Mouse (Mus musculus) small intestine, adult 2 months (tissue): Measurements from ENCODE around the gene Tm6sf1. TPM values are rescaled to one million over a fixed set of nuclear protein-coding genes. Genes with fewer than 3 reads are reported as not detected.

Experiments used
- H3K27ac ChIP-seq: fragments of 200-500 bp; 2 replicates; pipeline ENCODE4 v1.5.1; 2012; ENCODE audit warnings: low read depth, low read length, control low read depth, inconsistent platforms; ENCODE audit not compliant: insufficient read depth
- H3K27me3 ChIP-seq: fragments of 200-500 bp; 2 replicates; pipeline ENCODE4 v1.6.1; 2012; ENCODE audit warnings: mild to moderate bottlenecking, moderate library complexity, low read length, inconsistent platforms; ENCODE audit not compliant: control insufficient read depth, insufficient read depth
- H3K36me3 ChIP-seq: fragments of 200-500 bp; 2 replicates; pipeline ENCODE4 v1.6.1; 2012; ENCODE audit warnings: mild to moderate bottlenecking, low read length, control low read depth, inconsistent platforms; ENCODE audit not compliant: control insufficient read depth, insufficient read depth
- H3K4me1 ChIP-seq: fragments of 200-500 bp; 2 replicates; pipeline ENCODE4 v1.6.1; 2012; ENCODE audit warnings: low read length, inconsistent platforms, mixed read lengths; ENCODE audit not compliant: control insufficient read depth, insufficient read depth, insufficient read length
- H3K4me3 ChIP-seq: fragments of 200-500 bp; 2 replicates; pipeline ENCODE4 v1.5.1; 2012; ENCODE audit warnings: low read depth, mild to moderate bottlenecking, control low read depth, inconsistent platforms, low read length, moderate library complexity
- CTCF ChIP-seq: fragments of 200-500 bp; IDR thresholded peaks from 2 replicates; pipeline ENCODE4 v1.5.1; 2012; ENCODE audit warnings: low read depth, mild to moderate bottlenecking, control low read depth, inconsistent platforms, low read length, moderate library complexity, mixed read lengths; ENCODE audit not compliant: insufficient replicate concordance, insufficient read length; ENCODE audit errors: extremely low read depth
- POLR2A ChIP-seq: fragments of 200-500 bp; IDR thresholded peaks from 2 replicates; pipeline ENCODE4 v1.6.1; 2012; ENCODE audit warnings: low read depth, mild to moderate bottlenecking, control low read depth, inconsistent platforms, low read length, moderate library complexity
- WGBS: fragments of 180-500 bp; shearing (Covaris S2); methylation state at CpG from one replicate; pipeline ENCODE4 v1.1.7; 2018; 5-methylcytosine and 5-hydroxymethylcytosine counted together
- polyA plus RNA-seq: library from polyadenylated mRNA; depleted of rRNA; stranded (reverse); fragments of >200 nt; gene quantifications from 2 replicates; pipeline ENCODE4 v1.2.3, GENCODE M21; 2012

The Tm6sf1 gene
- polyA plus RNA-seq, 1 experiment: 16.3 TPM

DNA sequence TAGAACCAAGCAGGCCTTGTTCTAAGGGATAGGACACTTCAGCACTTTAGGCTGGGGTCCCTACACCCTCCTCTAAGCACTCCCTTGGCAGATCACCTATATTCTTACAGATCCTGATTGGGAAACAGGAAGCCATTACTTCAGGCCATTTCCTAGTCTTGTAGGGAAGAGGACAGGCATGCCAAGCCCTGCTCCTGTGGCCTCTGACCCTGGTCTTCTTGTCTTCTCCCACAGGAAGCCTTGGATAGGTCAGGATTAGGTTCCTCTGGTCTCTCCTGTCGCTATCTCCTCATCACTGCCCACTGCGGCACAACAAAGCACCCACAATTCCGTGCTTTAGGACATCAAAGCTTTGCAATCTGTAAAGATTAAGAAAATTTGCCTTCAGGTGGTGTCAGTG, 7.1 kb upstream of the Tm6sf1 start:
- 86% methylated on average over 3 of the region's 3 CpGs for WGBS
- TF ChIP-seq POLR2A (no peak), CTCF (no peak)
- Histone ChIP-seq H3K27ac (no peak overlapping the region), H3K36me3 (no peaks in the 10 kb centered on the region), H3K4me1 (peaks cover 5% of the 10 kb centered on the region; the same call in 1 of the 2 replicates), H3K27me3 (no peaks in the 10 kb centered on the region), H3K4me3 (no peak overlapping the region)

DNA sequence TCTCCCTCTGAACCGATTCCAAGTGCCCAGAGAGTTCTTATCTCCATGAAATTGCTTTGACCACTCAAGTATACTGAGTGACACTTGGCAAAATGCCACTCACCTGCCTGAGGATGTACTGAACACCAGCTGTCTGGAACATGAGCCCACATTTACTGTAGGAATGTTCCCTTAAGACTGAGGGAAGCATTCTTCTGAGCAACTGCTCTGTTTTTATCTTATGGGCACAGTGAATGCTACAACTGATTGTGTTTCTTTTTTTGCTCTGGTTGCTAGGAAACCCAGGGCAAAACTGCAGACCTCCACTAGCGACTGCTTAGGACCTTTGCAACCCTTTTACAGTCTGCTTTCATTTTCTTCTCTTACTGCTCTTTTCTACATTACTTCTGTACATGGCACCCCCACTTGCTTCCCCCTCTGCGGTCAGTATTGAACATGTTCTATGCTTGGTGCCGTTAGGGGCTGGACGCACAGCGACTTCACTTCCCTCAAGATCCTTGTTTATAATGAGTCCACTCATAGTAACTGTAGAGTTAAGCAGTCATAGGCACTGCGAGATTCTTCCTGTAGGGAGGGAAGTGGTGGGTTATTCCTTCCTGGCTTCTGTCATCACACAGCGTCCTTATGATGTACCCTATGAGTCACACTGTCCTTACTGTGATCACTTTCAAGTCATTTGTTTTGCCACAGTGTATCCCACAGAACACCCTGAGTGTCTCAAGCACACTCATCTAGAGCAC, 4.1 kb upstream of the Tm6sf1 start:
- H3K4me3 ChIP-seq: no peak overlapping the region
- peaks cover 13% of the 10 kb centered on the region; the same call in 1 of the 2 replicates for H3K27me3 ChIP-seq
- H3K36me3 ChIP-seq: no peaks in the 10 kb centered on the region
- WGBS: 45% methylated on average over 8 of the region's 8 CpGs
- H3K4me1 ChIP-seq: peaks cover 5% of the 10 kb centered on the region; the same call in 1 of the 2 replicates
- peak overlapping the region; percentile 50; the same call in 1 of the 2 replicates for H3K27ac ChIP-seq
- no peak for TF ChIP-seq CTCF
- TF ChIP-seq POLR2A: no peak

DNA sequence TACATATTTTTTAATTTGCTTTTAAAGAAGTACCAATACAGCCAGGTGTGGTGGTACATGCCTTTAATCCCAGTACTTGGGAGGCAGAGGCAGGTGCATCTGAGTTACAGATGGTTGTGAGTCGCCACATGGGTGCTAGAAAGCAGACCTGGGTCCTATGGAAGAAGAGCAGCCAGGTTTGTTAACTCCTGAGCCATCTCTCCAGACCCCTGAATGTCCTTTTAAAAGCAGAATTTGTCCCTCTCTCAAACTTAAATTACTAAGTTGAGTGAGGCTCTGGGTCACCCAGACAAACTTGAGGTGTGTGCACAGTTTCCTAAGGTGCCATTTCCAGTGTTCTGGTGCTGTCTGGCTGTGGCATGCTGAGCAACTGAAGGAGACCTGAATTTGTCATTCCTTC, 3.1 kb upstream of the Tm6sf1 start, which contains the start of gene Gm10160:
Gene Gm10160 (minus strand): TSS at position 101 of the 400 bp plus-strand sequence.
- 90% methylated on average over 1 of the region's 1 CpGs for WGBS
- TF ChIP-seq CTCF (no peak), POLR2A (no peak)
- Histone ChIP-seq H3K36me3 (no peaks in the 10 kb centered on the region), H3K4me1 (peaks cover 5% of the 10 kb centered on the region; the same call in 1 of the 2 replicates), H3K4me3 (no peak within 1 kb of the TSS), H3K27me3 (peaks cover 13% of the 10 kb centered on the region; the same call in 1 of the 2 replicates), H3K27ac (peak within 1 kb of the TSS; percentile 50; the same call in 1 of the 2 replicates)

DNA sequence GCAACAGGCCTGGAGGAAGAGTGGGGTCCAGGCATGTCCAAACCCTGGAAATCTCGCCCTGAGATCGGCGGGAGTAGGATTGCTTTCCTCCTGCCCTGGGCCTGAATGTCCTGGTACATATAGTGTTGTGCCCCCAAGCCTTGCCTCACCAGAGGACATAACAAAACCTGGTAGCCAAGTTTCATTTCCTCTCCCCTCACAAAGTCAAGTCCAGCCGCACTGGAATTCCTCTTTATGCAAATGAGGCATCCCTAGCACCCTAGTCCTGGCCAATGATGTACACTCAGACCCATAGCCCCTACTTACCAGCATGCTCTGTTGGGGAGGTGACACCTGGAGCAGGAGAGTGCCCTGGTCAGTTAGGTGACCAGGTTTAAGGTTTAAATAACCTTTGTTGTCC, 2.6 kb upstream of the Tm6sf1 start:
- 69% methylated on average over 4 of the region's 4 CpGs for WGBS
- Histone ChIP-seq H3K27me3 (peaks cover 13% of the 10 kb centered on the region), H3K36me3 (no peaks in the 10 kb centered on the region), H3K27ac (no peak overlapping the region), H3K4me1 (peaks cover 5% of the 10 kb centered on the region; the same call in 1 of the 2 replicates), H3K4me3 (no peak overlapping the region)
- TF ChIP-seq POLR2A: no peak
- TF ChIP-seq CTCF: no peak

DNA sequence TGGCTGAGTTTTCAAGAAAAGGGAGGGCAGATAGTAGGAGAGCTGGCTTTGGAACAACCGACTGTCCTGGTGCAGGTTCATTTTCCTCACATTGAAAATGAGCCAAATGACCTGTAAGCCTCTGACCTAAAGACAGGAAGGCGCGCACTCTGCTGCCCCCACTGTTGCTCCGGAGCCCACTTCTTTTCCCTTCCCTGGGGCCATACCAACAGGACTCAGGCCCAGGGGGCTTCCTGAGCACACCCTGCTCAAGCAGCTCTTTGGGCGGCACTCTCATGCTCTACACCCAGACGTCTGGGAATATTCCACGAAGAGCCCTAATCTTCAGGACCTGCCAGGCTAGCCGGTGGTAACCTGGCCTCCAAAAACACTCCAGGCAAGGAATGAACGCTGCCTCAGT, 565 bp upstream of the Tm6sf1 start:
- Histone ChIP-seq H3K36me3 (no peaks in the 10 kb centered on the region), H3K27ac (no peak overlapping the region), H3K27me3 (peaks cover 13% of the 10 kb centered on the region), H3K4me3 (no peak overlapping the region), H3K4me1 (peaks cover 5% of the 10 kb centered on the region; the same call in 1 of the 2 replicates)
- 17% methylated on average over 9 of the region's 9 CpGs for WGBS
- TF ChIP-seq POLR2A (no peak), CTCF (no peak)

DNA sequence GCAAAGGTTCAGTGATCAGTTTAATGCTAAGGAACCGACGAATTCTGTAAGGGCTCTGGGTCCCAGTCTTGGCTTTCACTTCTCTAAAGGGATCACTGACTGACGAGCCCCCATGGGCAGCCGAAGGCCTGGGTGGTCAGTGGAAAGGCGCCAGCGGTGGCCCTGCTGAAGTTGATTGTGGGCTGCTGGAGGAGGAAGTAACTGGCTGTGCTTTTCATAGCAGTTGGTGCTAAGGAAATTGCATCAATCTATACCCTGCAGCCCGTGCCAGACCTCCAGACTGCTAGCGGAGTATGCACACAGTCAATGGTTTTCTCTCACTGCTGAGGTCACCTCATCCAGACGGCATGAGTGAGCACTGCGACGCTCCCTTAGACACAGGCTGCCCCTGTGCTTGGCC, 1.3 kb downstream of the Tm6sf1 start:
- H3K36me3 ChIP-seq: no peaks in the 10 kb centered on the region
- H3K4me1 ChIP-seq: peaks cover 7% of the 10 kb centered on the region; the same call in 1 of the 2 replicates
- H3K4me3 ChIP-seq: peak overlapping the region; percentile 64
- peak overlapping the region; percentile 38 for H3K27ac ChIP-seq
- H3K27me3 ChIP-seq: peaks cover 13% of the 10 kb centered on the region
- no peak for TF ChIP-seq CTCF
- no peak for TF ChIP-seq POLR2A
- WGBS: 48% methylated on average over 11 of the region's 11 CpGs

DNA sequence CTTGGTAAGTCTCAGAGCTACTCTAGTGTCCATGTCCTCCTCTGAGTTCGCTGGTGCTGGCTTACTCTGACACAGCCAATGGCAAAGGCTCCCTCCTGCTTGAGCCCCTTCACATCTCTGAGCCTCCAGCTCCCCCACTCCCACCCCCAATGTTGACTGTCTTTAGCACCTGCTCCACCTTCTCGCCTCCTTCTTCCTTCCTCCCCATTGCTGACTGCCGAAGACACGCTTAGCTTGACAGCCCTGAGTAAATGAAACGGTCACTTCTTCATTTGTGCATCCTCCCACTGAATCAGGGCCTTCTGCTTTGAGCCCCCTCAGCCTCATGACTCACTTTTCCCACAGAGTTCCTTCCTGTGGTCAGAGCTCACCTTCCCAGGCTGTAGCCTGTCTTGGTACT, 2.2 kb downstream of the Tm6sf1 start:
- peaks cover 7% of the 10 kb centered on the region; the same call in 1 of the 2 replicates for H3K4me1 ChIP-seq
- H3K27me3 ChIP-seq: peaks cover 13% of the 10 kb centered on the region
- TF ChIP-seq POLR2A (no peak), CTCF (no peak)
- 0 out of 2 replicates have a peak overlapping the region, but pooled peaks have one; percentile 8 for H3K4me3 ChIP-seq
- peak overlapping the region; percentile 38; the same call in 1 of the 2 replicates for H3K27ac ChIP-seq
- WGBS: 36% methylated on average over 5 of the region's 5 CpGs
- H3K36me3 ChIP-seq: no peaks in the 10 kb centered on the region
